In genomic region chr4:127771966-127772500, GRCm38 (mm10) we compare ENCODE assay signal across 27 mouse cellular contexts.
A peak's percentile ranks its signal among the peaks of the same experiment; 100 is the strongest.
DNase-seq lines count a peak whose midpoint lies in the region; ATAC-seq and TF ChIP-seq lines count a peak whose summit lies in the region.
"Had no signal": no experiment of that assay in that cellular context is flagged by ENCODE, and none has a peak within 500 bp of the region (broad histone marks: within the 10 kb centered on the region; RNA-seq: fewer than 3 reads in every experiment).

No protein-coding gene starts in this region.

- no peak overlapping the region for H3K9ac ChIP-seq in midbrain, embryonic 11.5 days (ENCODE audit: low read length)
- H3K9ac ChIP-seq in midbrain, embryonic 13.5 days (replicated peaks), result no peak overlapping the region
- no peak overlapping the region for H3K9ac ChIP-seq in midbrain, postnatal 0 days (replicated peaks; ENCODE audit: low read length, poor library complexity, severe bottlenecking)
- H3K9ac ChIP-seq: embryonic facial prominence, embryonic 13.5 days; intestine, embryonic 15.5 days; liver, embryonic 14.5 days had no signal

- no peaks in the 10 kb centered on the region for H3K4me1 ChIP-seq in midbrain, embryonic 11.5 days (ENCODE audit: control insufficient read depth, insufficient read depth, low read length)
- H3K4me1 ChIP-seq in midbrain, embryonic 13.5 days (replicated peaks), result peaks cover 5% of the 10 kb centered on the region
- H3K4me1 ChIP-seq in midbrain, postnatal 0 days (ENCODE audit: insufficient read depth, low read length), result no peaks in the 10 kb centered on the region
- H3K4me1 ChIP-seq: embryonic facial prominence, embryonic 13.5 days; intestine, embryonic 15.5 days had no signal

- TF ChIP-seq CTCF in midbrain, postnatal 0 days (IDR thresholded peaks at IDR 0.05), result no peak

- H3K4me3 ChIP-seq in midbrain, embryonic 11.5 days (ENCODE audit: low read depth, low read length), result no peak overlapping the region
- no peak overlapping the region for H3K4me3 ChIP-seq in midbrain, embryonic 13.5 days (replicated peaks)
- H3K4me3 ChIP-seq in midbrain, postnatal 0 days (ENCODE audit: low read depth, low read length), result no peak overlapping the region
- H3K4me3 ChIP-seq: embryonic facial prominence, embryonic 13.5 days; hindbrain, embryonic 10.5 days; intestine, embryonic 15.5 days; layer of hippocampus, adult 2 months; left cerebral cortex, adult 2 months had no signal

- no peaks in the 10 kb centered on the region for H3K27me3 ChIP-seq in midbrain, embryonic 11.5 days (ENCODE audit: control insufficient read depth, insufficient read depth, low read length)
- no peaks in the 10 kb centered on the region for H3K27me3 ChIP-seq in midbrain, embryonic 13.5 days
- H3K27me3 ChIP-seq in midbrain, postnatal 0 days (ENCODE audit: insufficient read depth, low read length), result no peaks in the 10 kb centered on the region
- H3K27me3 ChIP-seq: embryonic facial prominence, embryonic 13.5 days; intestine, embryonic 15.5 days had no signal

- H3K27ac ChIP-seq in midbrain, embryonic 11.5 days (ENCODE audit: low read depth, low read length), result no peak overlapping the region
- H3K27ac ChIP-seq in midbrain, embryonic 13.5 days, result no peak overlapping the region
- no peak overlapping the region for H3K27ac ChIP-seq in midbrain, postnatal 0 days (ENCODE audit: low read depth, low read length)
- H3K27ac ChIP-seq: embryonic facial prominence, embryonic 13.5 days; hindbrain, embryonic 10.5 days; intestine, embryonic 15.5 days; layer of hippocampus, adult 2 months; left cerebral cortex, adult 2 months; liver, embryonic 14.5 days; macrophage had no signal

- 39% methylated on average over 5 of the region's 5 CpGs for WGBS in midbrain, embryonic 11.5 days
- WGBS in midbrain, embryonic 13.5 days, result 32% methylated on average over 5 of the region's 5 CpGs
- WGBS in midbrain, postnatal 0 days, result 19% methylated on average over 5 of the region's 5 CpGs

- no peaks in the 10 kb centered on the region for H3K36me3 ChIP-seq in midbrain, embryonic 11.5 days (ENCODE audit: control insufficient read depth, insufficient read depth, low read length)
- no peaks in the 10 kb centered on the region for H3K36me3 ChIP-seq in midbrain, embryonic 13.5 days
- H3K36me3 ChIP-seq in midbrain, postnatal 0 days (ENCODE audit: insufficient read depth, low read length), result no peaks in the 10 kb centered on the region
- H3K36me3 ChIP-seq: embryonic facial prominence, embryonic 13.5 days; hindbrain, embryonic 10.5 days; intestine, embryonic 15.5 days had no signal

- DNase-seq in cerebellum, postnatal 10 days, result peak; percentile 56 to 57
- DNase-seq in midbrain, embryonic 11.5 days (ENCODE audit: low spot score, missing footprints), result peak; percentile 75
- peak; percentile 45 to 66 for DNase-seq in cerebellum, postnatal 14 days
- peak; percentile 52 for DNase-seq in midbrain, postnatal 0 days (ENCODE audit: low spot score)
- DNase-seq in testis, postnatal 14 days (ENCODE audit: low spot score), result no peak
- DNase-seq: adrenal gland, adult 2 months; adrenal gland, postnatal 36 days; B cell, adult 2 months; gastrocnemius, postnatal 14 days; heart, postnatal 14 days; kidney, adult 2 months; kidney, postnatal 36 days; lung, adult 2 months; lung, postnatal 10 days; spleen, adult 18-20 months; thymus, adult 18-20 months; thymus, postnatal 25 days had no signal

- no peak for ATAC-seq in cerebellum, adult (ENCODE audit: insufficient number of reproducible peaks, low FRiP score, low TSS enrichment)
- ATAC-seq in midbrain, embryonic 11.5 days (ENCODE audit: low FRiP score), result no peak
- no peak for ATAC-seq in midbrain, embryonic 13.5 days
- ATAC-seq in midbrain, postnatal 0 days (ENCODE audit: low FRiP score), result no peak
- ATAC-seq: hindbrain, embryonic 16.5 days; intestine, embryonic 15.5 days had no signal

- H3K9me3 ChIP-seq in midbrain, embryonic 11.5 days (ENCODE audit: control insufficient read depth, low read length), result no peaks in the 10 kb centered on the region
- H3K9me3 ChIP-seq in midbrain, embryonic 13.5 days, result no peaks in the 10 kb centered on the region
- H3K9me3 ChIP-seq in midbrain, postnatal 0 days (ENCODE audit: low read length), result no peaks in the 10 kb centered on the region
- H3K9me3 ChIP-seq: embryonic facial prominence, embryonic 13.5 days; hindbrain, embryonic 10.5 days; intestine, embryonic 15.5 days had no signal

- no peak overlapping the region for H3K4me2 ChIP-seq in midbrain, embryonic 11.5 days
- H3K4me2 ChIP-seq in midbrain, embryonic 13.5 days (replicated peaks), result no peak overlapping the region
- H3K4me2 ChIP-seq in midbrain, postnatal 0 days (ENCODE audit: low read depth, low read length, poor library complexity, severe bottlenecking), result no peak overlapping the region
- H3K4me2 ChIP-seq: embryonic facial prominence, embryonic 13.5 days; intestine, embryonic 15.5 days had no signal
